Mouse (Mus musculus): ENCODE measurements around the gene Magea8. TPM values are rescaled to one million over a fixed set of nuclear protein-coding genes. Genes with fewer than 3 reads are reported as not detected.
"Not testable (repeated sequence)": the region's sequence is repeated elsewhere in the genome, so short reads cannot be mapped to it uniquely, and the experiment has no call there.

Magea8 gene
- total RNA-seq (2017) = not detected in 3 replicates

DNA sequence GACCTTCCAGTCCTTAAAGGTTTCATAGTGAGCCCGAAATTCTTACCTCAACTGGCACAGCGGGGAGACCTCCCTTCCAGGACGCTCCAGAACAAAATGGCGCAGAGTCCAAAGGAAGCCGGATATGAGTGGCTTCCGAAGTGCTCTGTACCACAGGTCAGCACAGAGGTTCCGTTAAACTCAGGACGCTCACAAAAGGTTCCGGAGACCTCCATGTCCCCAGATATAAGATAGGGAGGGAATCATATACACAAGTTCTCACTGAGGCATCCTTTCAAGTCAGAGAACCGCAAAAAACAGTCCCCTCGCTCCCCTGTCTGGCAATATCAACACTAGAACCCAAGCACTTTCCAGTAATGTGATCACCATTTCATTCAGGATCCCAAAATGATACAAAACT lies at the start of gene Magea8:
Gene Magea8 (minus strand): TSS at position 101 of the 400 bp plus-strand sequence.
- not testable (repeated sequence) for ATAC-seq (replicated peaks; ENCODE audit: insufficient number of reproducible peaks, low FRiP score, low TSS enrichment, poor library complexity, severe bottlenecking)

DNA sequence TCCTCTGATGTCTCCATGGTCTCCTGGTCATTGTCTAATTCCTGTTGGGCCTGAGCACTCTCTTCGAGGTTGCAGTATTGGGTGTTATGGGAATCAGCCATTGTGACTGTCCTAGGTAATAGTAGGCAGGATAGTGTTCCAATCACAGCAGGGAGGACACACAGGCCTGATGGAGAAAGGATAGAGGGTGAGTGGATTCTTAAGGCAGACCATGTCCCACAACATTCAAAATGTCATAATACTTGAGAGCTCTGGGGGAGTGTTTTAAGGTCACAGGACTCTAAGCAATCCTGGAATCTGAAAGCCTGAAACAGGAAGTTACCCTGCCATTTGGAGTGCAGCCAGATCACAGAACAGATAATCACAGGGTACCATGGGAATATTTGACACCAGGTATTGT lies 46.2 kb downstream of the Magea8 start, which contains the start of gene Magea3:
Gene Magea3 (minus strand): TSS at position 101 of the 400 bp plus-strand sequence.
- ATAC-seq (replicated peaks; ENCODE audit: insufficient number of reproducible peaks, low FRiP score, low TSS enrichment, poor library complexity, severe bottlenecking) = not testable (repeated sequence)

DNA sequence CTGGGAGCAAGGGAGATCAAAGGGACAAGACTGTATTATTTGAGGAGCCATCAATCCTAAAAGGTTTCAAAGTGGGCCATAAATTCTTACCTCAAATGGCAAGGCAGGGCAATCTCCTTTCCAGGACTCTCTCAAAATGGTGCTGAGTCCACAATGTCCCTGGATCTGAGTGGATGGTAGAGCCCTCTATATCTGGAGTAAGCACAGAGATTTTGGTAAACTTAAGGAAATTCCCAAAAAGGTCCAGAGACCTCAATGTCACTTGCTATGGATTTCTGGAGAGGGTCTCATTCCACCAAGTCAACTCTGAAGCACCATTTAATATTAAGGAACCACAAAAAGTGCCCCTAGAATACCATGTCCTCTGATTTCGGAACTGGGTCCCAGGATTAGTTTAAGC lies 59.8 kb downstream of the Magea8 start, which contains the start of gene Magea6:
Gene Magea6 (minus strand): TSS at position 101 of the 400 bp plus-strand sequence.
- ATAC-seq (replicated peaks; ENCODE audit: insufficient number of reproducible peaks, low FRiP score, low TSS enrichment, poor library complexity, severe bottlenecking) = not testable (repeated sequence)

Other genes with a start within 250 kb of the Magea8 start
- gene Cldn34b1, start 105.6 kb downstream of the Magea8 start, total RNA-seq (2017) = not detected in 3 replicates
- gene Magea6, start 59.9 kb downstream of the Magea8 start, total RNA-seq (2017) = not detected in 3 replicates
- not detected in 3 replicates for gene Magea3, start 46.3 kb downstream of the Magea8 start, total RNA-seq (2017)
- not detected in 3 replicates for gene Magea5, start 67.3 kb upstream of the Magea8 start, total RNA-seq (2017)
- not detected in 3 replicates for gene Magea1, start 93.9 kb upstream of the Magea8 start, total RNA-seq (2017)
- gene Magea2, start 97.8 kb upstream of the Magea8 start, total RNA-seq (2017) = not detected in 3 replicates
- not detected in 3 replicates for gene Cldn34b2, start 132.6 kb upstream of the Magea8 start, total RNA-seq (2017)
- gene Sat1, start 220.6 kb upstream of the Magea8 start, total RNA-seq (2017) = 2,269 to 2,897 TPM (median 2,355 TPM) in 3 replicates

Data from monocyte, adult 5-6 weeks (primary cell).